Mouse (Mus musculus): Measurements from ENCODE around the gene 9930104L06Rik.
"Not testable (repeated sequence)": the region's sequence is repeated elsewhere in the genome, so short reads cannot be mapped to it uniquely, and the experiment has no call there.

Gene 9930104L06Rik

DNA sequence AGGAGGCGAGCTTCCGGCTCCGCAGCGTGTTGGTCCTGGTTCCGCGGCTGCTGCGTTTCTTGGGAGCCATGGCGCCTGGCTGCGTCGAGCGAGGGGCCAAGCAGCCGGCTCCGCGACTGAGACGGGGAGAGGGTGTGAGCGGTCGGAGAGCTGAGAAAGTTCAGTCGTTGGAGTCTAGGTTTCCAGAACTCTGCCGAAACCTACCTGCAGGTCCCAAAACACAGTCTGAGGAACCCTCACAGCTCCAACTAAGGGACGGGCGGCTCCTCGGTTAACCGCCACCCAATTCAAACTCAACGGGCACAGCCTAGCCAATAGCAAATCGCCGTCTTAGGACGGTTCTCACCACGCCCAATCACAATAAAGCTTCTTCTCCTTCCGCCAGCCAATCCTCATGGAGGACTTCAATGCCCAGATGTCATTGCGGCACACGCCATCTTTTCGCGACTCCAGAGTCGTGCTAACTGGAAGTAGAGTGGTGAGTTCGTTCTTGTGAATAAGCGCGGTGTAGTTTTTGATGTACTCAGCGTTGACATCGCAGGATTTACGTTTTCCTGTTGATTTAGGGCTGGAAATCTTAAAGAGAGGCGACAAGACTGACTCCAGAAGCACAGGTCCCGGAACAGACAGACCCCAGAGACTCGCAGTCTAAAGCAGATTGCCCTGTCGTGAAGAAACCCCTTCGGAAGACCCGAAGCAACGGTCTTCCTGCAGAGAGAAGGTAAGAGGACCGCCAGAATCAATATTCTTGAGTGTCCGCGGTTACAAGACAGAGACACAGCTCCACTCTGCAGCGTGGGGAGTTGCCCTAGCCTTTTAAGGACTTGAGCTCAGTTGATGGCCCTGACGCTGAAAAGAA, at the start of gene 9930104L06Rik:
Gene 9930104L06Rik, plus strand, starts transcription at position 436 of the 859 bp plus-strand sequence.
- in situ Hi-C loops (cut with MboI, MseI) = no loop called here

DNA sequence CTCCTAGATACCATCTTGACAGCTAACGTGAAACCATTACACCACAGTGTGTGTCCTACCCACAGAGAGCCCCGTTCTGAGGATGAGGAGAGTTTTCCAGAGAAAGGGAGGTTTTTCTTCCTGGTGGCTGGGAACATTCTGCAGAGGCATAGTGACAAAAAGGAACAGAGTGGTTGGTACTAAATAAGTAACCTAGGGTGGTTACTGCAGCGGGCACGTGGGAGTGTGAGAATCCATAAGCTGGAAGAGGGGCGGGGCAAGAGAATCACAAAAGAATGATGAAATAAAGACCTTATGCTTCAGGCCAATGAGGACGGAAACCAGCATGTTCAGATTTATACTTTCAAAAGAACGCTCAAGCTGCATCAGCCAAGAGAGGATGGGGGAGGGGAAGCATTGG, 48.1 kb upstream of the 9930104L06Rik start:
- in situ Hi-C loops (cut with MboI, MseI) = loop anchor here (10.0 kb wide), 1 partner anchor 1106 kb away; no protein-coding TSS in a partner anchor

DNA sequence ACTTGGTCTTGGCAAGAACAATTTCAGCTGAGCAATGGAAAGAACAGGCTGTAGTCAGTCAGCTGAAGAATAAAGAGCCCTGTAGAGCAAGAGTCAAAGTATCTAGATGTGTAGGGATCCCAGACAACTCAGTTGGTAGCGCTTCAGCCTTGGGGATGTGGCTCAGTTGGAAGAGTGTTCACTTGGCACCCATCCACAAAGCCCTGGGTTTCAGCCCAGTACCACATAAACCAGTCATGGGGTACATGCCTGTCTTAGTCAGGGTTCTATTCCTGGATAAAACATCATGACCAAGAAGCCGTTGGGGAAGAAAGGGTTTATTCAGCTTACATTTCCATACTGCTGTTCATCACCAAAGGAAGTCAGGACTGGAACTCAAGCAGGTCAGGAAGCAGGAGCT, 46.9 kb upstream of the 9930104L06Rik start:
- in situ Hi-C loops (cut with MboI, MseI) = loop anchor here (10.0 kb wide), 1 partner anchor 1105 kb away; no protein-coding TSS in a partner anchor

DNA sequence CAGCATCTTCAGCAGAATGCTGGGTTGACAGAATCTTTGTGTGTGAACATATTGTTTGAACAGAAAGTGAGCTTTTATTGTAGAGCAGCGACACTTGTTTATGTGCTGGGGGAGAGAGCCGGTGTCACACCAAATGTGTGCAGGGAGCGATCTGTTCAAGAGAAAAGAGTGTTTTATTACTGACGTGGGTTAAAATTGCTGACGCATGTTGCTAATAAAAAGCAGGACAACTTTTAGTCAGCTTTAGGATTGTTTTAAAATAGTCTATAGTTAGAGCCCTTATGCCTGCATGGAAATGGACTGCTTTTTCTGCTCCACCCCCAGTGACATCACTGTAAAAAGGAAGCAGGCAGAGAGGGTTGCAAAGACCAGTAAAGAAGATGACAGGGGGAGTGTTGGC, 46.0 kb upstream of the 9930104L06Rik start:
- in situ Hi-C loops (cut with MboI, MseI) = no loop called here

DNA sequence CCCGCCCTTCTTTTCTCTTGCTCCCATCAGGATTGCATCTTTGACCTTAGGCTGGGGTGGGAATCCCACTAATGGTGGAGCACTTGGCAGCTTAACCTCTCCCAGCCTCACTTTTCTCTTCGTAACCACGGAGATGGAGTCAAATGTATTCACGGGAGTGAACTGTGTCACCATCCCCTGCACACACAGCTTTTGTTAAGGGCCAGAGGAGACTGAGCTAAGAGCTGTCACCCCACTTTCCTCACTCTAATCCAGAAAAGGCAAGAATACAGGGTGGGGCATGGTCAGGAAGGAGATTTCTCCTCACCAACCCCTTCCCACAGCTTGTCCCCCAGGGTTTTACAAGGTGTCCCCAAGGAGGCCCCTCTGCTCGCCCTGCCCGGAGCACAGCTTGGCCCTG, 43.1 kb upstream of the 9930104L06Rik start:
- in situ Hi-C loops (cut with MboI, MseI) = no loop called here

DNA sequence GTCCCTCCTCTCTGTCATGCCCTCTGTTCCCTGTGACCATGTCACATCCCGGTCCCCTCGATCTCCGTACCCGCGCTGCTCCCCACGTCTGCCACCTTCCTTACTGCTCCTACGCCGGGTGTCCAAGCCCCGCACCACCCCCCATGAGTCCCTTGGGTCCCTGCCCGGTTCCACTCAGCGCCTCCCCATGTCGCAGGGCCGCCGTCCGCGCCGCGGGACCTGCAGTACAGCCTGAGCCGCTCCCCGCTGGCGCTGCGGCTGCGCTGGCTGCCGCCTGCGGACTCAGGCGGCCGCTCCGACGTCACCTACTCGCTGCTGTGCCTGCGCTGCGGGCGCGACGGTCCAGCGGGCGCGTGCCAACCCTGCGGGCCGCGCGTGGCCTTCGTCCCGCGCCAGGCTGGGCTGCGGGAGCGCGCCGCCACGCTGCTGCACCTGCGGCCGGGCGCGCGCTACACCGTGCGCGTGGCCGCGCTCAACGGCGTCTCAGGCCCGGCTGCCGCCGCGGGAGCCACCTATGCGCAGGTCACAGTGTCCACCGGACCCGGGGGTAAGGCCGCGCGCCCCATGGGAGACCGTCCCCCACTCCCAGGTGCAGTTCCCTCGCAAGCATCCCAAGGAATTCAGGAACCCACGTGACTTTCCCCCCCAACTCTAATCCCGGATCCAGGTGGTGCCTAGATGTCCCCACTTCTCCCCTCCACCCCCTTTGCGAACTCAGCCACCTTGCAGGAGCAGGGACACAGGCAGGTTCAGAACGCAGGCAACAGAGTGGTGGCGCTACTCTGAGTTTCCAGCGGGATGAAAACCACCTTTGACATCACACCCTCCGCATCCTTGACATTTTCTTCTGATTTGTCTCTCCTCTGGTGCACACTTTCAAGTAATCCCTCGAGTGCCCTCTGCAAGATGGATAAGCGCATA, 42.1 kb upstream of the 9930104L06Rik start:
- in situ Hi-C loops (cut with MboI, MseI) = loop anchor here (5.0 kb wide), 1 partner anchor 793 kb away; no protein-coding TSS in a partner anchor

DNA sequence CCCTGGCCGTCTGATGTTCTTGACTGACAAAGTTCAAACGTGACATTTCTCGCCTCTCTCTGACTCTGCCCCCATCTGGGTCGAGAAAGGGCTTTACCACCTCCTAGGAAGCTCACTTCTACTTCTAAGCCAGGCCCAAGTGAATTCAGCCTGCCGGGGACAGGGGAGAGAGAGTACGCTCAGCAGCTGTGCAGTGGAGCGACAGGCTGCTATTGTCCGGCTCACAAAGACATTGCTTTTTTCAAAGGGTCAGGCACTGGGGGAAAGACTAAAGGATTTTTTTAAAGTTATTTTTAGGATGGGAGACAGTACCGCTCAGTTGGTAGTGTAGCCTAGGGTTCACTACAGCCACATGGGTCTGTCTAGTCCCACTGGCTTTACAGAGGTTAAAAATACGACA, 38.4 kb upstream of the 9930104L06Rik start:
- in situ Hi-C loops (cut with MboI, MseI) = loop anchor here (5.0 kb wide), 1 partner anchor 789 kb away; no protein-coding TSS in a partner anchor

DNA sequence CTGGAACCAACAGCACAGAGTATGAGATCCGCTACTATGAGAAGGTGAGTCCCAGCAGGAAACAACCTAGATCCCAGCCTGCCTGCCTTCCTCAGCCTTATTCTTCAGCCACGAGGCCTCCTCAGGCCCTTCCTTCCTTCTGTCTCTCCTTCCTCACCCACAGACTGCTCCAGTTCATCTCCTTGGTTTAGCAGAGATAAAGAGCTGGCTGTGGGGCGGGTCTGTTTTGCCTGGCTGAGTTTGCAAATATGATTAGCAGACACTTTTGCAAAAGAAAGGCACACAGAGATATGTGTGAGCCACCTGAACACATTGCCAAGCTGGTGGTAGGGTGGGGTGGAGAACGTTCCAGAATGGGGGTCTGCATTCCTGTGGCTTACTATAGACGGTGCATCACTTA, 36.9 kb upstream of the 9930104L06Rik start:
- in situ Hi-C loops (cut with MboI, MseI) = loop anchor here (5.0 kb wide), 1 partner anchor 787 kb away; no protein-coding TSS in a partner anchor

DNA sequence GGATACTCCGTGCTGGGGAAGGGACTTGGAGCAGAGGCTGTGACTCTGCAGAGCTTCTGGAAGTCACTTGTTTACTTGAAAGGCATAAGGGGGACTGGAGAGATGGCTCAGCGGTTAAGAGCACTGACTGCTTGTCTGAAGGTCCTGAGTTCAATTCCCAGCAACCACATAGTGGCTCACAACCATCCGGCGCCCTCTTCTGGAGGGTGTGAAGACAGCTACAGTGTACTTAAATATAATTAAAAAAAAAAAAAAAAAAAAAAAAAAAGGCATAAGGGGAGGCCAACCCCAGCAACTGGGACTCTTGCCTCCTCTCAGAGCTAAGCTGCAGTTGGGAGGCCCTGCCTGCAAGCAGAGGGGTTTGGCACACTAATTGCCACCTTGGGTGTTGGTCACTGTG, 31.4 kb upstream of the 9930104L06Rik start:
- in situ Hi-C loops (cut with MboI, MseI) = no loop called here

DNA sequence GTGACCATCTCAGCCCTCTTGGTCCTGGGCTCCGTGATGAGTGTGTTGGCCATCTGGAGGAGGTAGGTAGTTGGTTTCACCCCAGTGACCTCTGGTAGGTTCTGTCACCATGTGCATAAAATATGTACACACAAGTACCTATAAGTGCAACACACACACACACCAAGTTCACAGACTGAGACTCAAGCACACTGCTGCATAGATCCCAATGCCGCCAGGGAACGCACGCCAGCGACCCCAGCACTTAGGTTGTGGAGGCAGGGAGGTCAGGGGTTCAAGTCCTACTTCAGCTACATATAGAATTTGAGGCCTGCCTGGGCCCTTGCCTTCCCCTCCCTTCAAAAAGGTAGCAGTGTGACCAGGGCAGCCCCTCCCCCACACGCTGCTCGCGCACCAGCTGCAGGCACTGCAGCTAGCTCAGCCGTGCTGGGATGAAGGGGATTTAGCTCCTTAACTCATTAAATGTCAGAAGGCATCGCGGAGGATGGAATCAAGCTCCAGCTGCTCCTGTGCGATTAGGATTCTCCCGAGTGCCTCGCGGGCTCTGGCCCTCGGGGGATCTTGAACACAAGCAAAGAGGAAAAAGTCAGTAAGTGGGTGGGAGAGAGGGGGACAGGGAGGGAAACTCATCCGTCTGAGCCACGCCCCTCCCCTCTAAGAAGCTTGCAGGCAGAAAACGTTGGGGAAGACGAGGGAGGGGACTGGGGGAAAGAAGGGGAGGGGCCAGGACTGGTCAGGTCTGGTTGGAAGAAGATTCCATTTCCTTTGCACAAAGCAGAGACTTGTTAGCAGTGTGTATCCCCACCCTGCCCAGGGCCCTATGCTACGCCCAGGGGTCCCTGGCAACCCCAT, 30.7 kb upstream of the 9930104L06Rik start:
- in situ Hi-C loops (cut with MboI, MseI) = no loop called here

DNA sequence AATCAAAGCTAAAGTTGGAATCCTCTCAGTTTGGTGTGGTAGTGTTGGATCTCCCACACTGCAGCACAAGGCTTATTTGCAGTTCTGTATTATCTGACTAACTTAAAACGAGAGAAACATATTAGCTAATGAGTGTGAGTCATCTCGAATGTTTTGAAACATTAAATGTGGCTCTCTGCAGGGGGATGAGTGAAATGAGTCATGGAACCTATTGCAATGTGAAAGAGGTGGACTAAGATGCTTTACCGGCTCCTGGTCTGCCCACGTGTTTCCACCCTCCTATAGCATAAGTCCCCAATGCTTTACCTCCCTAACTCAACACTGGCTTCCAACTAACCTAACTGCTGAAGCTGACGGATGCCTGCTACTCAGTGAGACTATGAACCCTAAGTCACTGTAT, 8.7 kb upstream of the 9930104L06Rik start:
- in situ Hi-C loops (cut with MboI, MseI) = no loop called here

DNA sequence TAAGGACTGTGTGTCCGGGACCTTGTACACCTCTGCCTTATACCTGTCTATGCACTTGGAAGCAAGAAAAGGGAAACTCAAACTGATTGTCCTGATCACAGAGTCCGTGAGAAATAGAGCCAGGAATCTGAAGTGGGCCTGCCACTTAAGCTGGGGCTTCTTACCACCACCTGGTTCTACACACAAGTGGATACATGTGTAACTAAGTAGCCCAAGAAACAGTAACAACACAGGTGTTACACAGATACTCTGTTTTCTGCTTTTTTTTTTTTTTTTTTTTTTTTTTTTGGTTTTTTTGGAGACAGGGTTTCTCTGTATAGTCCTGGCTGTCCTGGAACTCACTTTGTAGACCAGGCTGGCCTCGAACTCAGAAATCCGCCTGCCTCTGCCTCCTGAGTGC, 2.4 kb downstream of the 9930104L06Rik start, which contains the start of gene Cdca8:
Gene Cdca8, minus strand, starts transcription at position 101 of the 400 bp plus-strand sequence.
- in situ Hi-C loops (cut with MboI, MseI) = not testable (repeated sequence)

DNA sequence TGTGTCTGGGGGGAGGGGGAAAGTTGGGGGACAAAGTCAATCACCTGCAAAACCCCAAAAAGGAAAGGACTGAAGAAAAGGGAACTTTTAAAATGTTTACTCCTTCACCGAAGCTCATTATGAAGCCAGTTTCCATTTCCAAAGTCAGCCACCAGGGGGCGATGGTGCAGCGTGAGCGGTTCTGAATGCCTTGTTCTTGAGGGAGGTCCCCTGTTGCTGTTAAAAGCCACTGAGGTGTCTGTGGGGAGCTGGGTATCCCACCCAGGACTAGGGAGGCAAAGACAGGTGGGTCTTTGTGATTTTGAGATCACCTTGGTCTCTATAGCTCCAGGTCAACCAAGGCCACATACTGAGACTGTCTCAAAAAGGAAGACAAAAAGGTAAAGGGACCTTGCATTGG, 6.2 kb downstream of the 9930104L06Rik start:
- in situ Hi-C loops (cut with MboI, MseI) = loop anchor here (5.0 kb wide), 2 partner anchors 119 to 154 kb away; no protein-coding TSS in a partner anchor

DNA sequence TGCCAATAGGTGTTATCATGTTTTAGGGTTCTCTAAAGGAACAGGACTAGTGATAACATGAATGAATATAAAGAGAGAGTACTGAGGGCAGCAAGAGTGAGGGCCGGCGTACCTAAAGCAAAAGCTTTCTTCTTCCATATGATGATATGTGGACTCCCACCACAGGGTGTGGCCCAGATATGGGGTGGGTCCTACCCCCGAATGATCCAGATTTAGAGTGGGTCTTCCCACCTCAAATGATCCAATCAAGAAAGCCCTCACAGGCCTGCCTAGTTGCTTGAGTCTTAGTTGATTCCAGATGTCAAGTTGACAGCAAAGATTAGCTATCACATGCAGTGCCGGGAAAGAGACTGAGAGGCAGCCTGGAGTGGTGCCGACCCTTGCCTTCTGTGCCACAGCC, 6.9 kb downstream of the 9930104L06Rik start:
- in situ Hi-C loops (cut with MboI, MseI) = loop anchor here (5.0 kb wide), 2 partner anchors 119 to 154 kb away; no protein-coding TSS in a partner anchor

DNA sequence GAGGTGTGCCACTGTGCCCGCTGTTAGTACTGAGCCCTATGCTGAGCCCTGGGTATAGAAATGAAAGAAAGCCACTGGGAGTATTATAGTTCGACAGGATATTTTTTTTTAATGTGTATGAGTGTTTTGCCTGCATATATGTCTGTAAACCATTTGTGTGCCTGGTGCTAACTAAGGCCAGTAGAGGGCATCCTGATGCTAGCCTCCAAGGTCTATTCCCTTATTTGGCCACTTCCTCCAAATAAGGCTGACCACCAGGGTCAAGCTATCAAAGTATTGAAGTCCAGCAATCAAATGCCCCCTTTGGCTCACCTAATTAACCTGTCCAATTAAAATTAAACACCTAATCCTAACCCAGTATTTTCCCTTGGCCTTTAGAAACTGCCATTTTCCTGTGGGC, 8.1 kb downstream of the 9930104L06Rik start:
- in situ Hi-C loops (cut with MboI, MseI) = loop anchor here (5.0 kb wide), 2 partner anchors 117 to 152 kb away; no protein-coding TSS in a partner anchor

DNA sequence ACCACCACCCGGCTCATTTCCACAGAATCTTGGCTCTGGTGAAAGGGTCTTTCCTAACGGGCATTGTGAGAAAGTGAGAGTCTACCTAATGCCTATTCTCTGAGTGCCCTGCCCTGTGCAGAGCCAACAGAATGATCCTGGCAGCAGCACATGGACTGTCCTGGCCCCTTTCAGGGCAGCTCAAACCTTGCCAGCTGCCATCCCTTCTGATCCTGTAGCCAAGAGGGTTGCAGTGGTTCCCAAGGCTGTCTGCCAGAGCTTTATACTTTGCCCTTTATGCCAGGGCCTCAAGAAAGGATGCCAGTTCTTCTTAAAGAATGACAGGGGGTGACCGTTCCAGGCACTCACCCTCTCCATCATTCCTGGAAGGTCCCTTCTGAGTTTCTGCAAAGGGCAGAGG, 12.6 kb downstream of the 9930104L06Rik start:
- in situ Hi-C loops (cut with MboI, MseI) = no loop called here

DNA sequence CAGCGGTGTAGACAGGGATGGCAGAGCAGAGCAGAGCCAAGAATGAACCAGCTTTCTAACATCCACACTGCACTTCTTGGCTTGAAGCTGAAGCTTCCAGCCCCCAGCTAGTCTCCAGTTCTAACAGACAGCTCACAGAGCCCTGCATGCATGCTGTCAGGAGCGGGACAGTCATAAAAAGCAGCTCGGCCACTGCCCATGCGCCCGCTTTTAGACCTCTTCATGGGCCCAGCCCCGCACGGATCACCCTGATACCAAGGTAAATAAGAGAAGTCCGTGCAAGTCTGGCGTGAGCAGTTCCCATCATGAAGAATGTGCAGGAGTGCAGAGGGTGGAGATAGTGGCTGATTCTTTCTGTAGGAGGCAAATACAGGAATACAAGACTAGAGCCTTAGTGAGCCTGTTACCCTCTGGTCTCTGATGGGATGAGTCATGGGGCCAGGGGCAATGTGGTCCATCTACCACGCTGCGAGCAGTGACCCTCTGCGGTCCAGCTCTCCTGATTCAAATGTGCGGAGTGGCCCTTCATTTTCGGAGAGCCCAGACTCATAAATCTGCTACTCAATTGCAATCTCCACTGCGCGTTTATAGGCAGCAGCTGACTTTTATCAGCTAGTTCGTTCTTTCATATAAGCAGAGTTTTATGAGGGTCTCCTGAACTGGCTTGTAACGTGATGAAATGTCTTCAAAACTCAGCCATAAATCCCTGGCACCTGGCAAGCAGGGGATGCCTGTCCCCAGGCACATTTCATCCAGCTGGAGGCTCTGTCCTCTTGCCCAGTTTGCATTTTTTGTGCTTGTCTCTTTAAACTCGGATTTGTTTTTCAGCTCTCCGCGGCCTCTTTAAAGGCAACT, 13.6 kb downstream of the 9930104L06Rik start:
- in situ Hi-C loops (cut with MboI, MseI) = no loop called here

DNA sequence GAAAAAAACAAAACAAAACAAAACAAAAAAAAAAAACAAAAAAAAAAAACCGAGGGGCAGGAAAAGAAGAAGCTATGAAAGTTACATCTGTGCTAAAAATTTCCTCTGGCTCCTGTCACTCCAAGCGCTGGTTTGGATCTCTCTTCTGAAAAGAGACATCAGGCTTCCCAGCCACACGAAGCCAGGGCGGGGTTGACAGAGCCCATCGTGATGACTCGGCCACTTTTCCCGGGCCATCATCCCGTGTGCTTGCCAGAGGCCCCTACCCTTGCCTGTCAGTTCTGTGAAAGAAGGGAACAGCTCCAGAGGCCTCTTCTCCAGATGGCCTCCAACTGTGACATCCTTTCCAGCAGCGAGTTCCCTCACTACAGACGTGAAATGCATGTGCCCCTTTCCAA, 14.2 kb downstream of the 9930104L06Rik start:
- in situ Hi-C loops (cut with MboI, MseI) = no loop called here

DNA sequence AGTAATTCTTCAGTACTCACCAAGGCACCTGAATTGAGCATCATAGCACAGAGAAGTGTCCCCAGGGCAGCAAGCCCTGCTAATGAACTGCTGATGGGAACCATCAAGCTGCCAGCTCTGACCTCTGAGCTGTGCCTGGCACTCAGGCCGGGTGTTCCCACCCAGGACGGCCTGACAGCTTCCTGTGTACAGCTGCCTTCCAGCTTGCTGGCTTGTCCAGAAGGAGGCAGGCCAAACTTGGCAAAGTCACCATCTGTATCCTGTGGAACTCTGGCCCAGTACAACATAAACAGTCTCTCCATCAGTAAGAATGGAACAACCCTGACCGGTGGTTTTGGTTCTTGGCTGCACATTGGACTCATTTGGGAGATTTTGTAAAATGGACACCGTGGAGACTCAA, 16.7 kb downstream of the 9930104L06Rik start:
- in situ Hi-C loops (cut with MboI, MseI) = no loop called here

DNA sequence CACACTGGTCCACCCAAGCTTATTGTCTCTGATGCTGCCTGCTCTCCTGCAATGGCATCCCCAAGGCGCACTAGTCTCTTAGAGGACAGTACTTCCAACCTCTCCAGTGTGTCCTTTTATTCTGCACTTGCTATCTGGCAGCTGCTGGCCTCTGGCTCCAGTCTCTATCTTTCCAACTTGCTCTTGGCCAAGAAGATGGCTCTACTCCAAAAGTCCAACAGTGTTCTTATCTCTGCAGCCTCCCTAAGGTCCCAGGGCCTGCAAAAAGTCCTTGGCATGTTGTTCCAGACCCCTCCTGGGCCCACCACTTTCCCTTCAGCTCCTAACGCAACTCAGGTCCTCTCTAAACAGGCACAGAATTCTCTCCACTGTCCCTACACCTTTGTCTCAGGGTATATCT, 20.4 kb downstream of the 9930104L06Rik start:
- in situ Hi-C loops (cut with MboI, MseI) = no loop called here

Measured in T-helper 1 cell (primary cell).